Mouse (Mus musculus) kidney, adult 2 months (tissue): ENCODE data around the gene Rap1gap2. TPM values are rescaled to one million over a fixed set of nuclear protein-coding genes. Genes with fewer than 3 reads are reported as not detected.

Experiments used
- DNase-seq: peaks from one replicate; pipeline ENCODE4 v3.0.0; 2021
- H3K27ac ChIP-seq: fragments of 200-500 bp; 2 replicates; pipeline ENCODE4 v1.5.1; 2012; ENCODE audit warnings: low read depth, low read length, control low read depth, inconsistent platforms; ENCODE audit not compliant: insufficient read depth
- H3K27me3 ChIP-seq: fragments of 200-500 bp; replicated peaks from 2 replicates; pipeline ENCODE4 v1.6.1; 2012; ENCODE audit warnings: mild to moderate bottlenecking, moderate library complexity, low read length, inconsistent platforms; ENCODE audit not compliant: control insufficient read depth, insufficient read depth
- H3K36me3 ChIP-seq: fragments of 200-500 bp; 2 replicates; pipeline ENCODE4 v1.6.1; 2012; ENCODE audit warnings: mild to moderate bottlenecking, moderate library complexity, low read length, inconsistent platforms; ENCODE audit not compliant: control insufficient read depth, insufficient read depth
- H3K4me1 ChIP-seq: fragments of 200-500 bp; 2 replicates; pipeline ENCODE4 v1.6.1; 2011; ENCODE audit warnings: low read length; ENCODE audit not compliant: control insufficient read depth, insufficient read depth
- H3K4me3 ChIP-seq: fragments of 200-500 bp; 2 replicates; pipeline ENCODE4 v1.5.1; 2011; ENCODE audit warnings: mild to moderate bottlenecking, low read depth, low read length, control low read depth; ENCODE audit not compliant: insufficient read depth
- CTCF ChIP-seq: fragments of 200-500 bp; conservative IDR thresholded peaks from 2 replicates; pipeline ENCODE4 v1.5.1; 2011; ENCODE audit warnings: low read depth, mild to moderate bottlenecking, control low read depth, low read length, moderate library complexity, mixed read lengths; ENCODE audit not compliant: insufficient read depth, insufficient read length
- POLR2A ChIP-seq: fragments of 200-500 bp; IDR thresholded peaks from one replicate; pipeline ENCODE4 v1.6.1; 2011; ENCODE audit warnings: low read depth, low read length, control low read depth
- WGBS: fragments of 180-500 bp; shearing (Covaris S2); methylation state at CpG from one replicate; pipeline ENCODE4 v1.1.7; 2018; 5-methylcytosine and 5-hydroxymethylcytosine counted together
- polyA plus RNA-seq: library from polyadenylated mRNA; depleted of rRNA; stranded (reverse); fragments of >200 nt; gene quantifications from 2 replicates; pipeline ENCODE4 v1.2.3, GENCODE M21; 2012

Rap1gap2 gene
- polyA plus RNA-seq, 1 experiment = 24.9 TPM

DNA sequence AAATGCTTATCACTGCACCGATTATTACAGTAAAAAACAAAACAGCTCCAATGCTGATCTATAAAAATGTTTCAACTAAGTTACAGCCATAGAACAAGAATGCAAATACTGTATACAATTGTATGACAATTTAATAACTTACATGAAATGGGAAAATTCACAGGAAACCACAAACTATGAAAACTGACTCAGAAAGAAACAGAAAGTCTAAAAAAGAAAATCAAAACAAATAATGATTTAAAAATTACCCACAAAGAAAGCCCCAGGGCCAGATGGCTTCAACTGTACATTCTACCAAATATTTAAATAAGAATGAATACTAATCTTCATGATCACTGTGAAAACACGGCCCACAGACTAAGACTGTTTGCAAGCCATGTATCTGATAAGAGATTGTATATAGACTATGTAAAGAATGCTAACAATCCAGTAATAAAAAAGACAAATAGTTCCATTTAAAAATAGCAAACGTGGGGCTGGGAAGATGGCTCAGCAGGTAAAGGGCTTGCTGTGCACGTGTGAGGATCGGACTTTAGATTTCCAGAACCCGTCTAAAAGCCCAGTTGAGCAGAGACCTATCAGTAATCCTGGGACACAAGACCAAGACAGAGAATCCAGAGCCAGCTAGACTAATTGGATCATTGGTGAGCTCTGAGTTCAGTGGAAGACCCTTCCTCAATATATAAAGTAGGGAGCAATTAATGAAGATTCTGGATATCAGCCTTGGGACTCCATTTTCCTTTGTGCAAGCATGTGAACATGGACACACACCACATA, 167.4 kb downstream of the Rap1gap2 start:
- DNase-seq = no peak
- TF ChIP-seq POLR2A = no peak
- no peak for TF ChIP-seq CTCF
- no peaks in the 10 kb centered on the region for H3K36me3 ChIP-seq
- H3K27ac ChIP-seq = no peak overlapping the region
- peaks cover 3% of the 10 kb centered on the region; the same call in 1 of the 2 replicates for H3K4me1 ChIP-seq
- no peak overlapping the region for H3K4me3 ChIP-seq
- no peaks in the 10 kb centered on the region for H3K27me3 ChIP-seq
- 76% methylated on average over 6 of the region's 6 CpGs for WGBS

DNA sequence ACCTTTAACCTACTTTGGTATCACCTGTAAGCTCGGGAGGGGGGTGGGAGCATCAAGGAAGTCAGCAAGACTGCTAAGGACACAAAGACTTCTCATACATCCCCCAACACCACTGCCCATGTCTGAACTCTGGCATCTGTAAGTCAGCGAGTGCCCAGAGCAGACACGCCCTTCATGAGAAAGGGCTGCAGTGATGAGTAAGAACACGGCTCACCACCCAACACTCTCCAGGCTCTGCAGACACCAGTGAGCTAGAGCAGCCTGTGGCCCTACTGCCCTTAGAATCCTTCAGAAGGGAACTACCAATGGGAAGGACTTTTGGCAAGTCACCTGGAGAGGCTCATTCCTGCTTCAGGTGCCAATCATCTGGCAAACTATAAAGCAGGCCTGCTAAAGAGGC, 168.3 kb downstream of the Rap1gap2 start:
- 74% methylated on average over 4 of the region's 4 CpGs for WGBS

GRCm38 (mm10) chr11:74440112-74440511, 170.6 kb downstream of the Rap1gap2 start:
- TF ChIP-seq CTCF (no peak), POLR2A (no peak)
- Histone ChIP-seq H3K27ac (no peak overlapping the region), H3K36me3 (no peaks in the 10 kb centered on the region), H3K4me1 (no peaks in the 10 kb centered on the region; the same call in 1 of the 2 replicates), H3K27me3 (no peaks in the 10 kb centered on the region), H3K4me3 (no peak overlapping the region)
- 85% methylated on average over 8 of the region's 8 CpGs for WGBS
- DNase-seq = no peak

More for the DNA sequence above, 168.3 kb downstream of the Rap1gap2 start:
- no peak overlapping the region for H3K27ac ChIP-seq
- H3K27me3 ChIP-seq = no peaks in the 10 kb centered on the region
- H3K4me3 ChIP-seq = no peak overlapping the region
- TF ChIP-seq POLR2A = no peak
- no peak for TF ChIP-seq CTCF
- H3K4me1 ChIP-seq = peaks cover 3% of the 10 kb centered on the region; the same call in 1 of the 2 replicates
- no peaks in the 10 kb centered on the region for H3K36me3 ChIP-seq
- no peak for DNase-seq

DNA sequence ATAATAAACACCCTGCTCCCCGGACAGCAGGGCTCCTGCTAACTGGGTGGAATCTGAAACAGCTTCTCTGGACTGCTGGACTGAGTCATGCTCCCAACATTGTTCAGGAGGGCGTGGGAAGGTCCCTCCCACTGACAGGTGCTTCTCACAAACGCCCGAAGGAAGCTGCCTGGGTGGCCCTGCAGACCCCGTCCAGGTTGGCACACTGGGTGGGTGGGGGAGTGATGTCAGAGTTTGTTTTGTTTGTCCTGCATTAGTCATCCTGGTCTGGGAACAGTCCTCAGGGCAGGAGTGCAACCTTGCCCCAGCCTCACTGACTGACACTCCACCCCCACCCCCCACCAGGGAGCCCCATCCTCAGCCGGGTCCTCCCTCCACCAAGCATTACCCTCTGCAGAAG, 171.5 kb downstream of the Rap1gap2 start:
- Histone ChIP-seq H3K4me3 (no peak overlapping the region), H3K36me3 (no peaks in the 10 kb centered on the region), H3K27ac (no peak overlapping the region), H3K4me1 (no peaks in the 10 kb centered on the region; the same call in 1 of the 2 replicates), H3K27me3 (no peaks in the 10 kb centered on the region)
- TF ChIP-seq POLR2A = no peak
- no peak for TF ChIP-seq CTCF
- WGBS = 24% methylated on average over 6 of the region's 6 CpGs
- no peak for DNase-seq

- no peak for DNase-seq
- WGBS = 64% methylated on average over 4 of the region's 4 CpGs
- TF ChIP-seq POLR2A = no peak
- TF ChIP-seq CTCF = no peak
- Histone ChIP-seq H3K27ac (no peak overlapping the region), H3K27me3 (no peaks in the 10 kb centered on the region), H3K4me1 (no peaks in the 10 kb centered on the region; the same call in 1 of the 2 replicates), H3K4me3 (no peak overlapping the region), H3K36me3 (no peaks in the 10 kb centered on the region)
Measured at GRCm38 (mm10) chr11:74438249-74438648, 172.5 kb downstream of the Rap1gap2 start.

DNA sequence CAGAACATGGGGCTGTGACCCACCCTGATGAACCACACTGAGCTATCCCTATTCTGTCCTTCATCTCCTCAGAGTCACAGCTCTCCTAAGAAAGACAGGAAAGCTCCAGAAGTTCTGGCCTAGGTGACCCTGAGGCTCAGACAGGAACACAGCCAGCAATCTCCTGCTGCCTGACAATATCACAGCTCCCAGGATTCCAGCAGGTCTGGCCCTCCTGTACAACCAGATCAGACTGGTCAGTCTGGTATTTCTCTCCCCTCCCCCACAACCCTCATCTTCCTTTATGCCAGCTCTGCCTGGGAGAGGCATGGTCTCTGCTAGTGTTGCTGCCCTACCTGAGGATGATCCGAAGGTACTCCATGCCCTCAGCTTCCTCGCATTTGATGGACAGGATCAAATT, 175.3 kb downstream of the Rap1gap2 start:
- Histone ChIP-seq H3K4me3 (no peak overlapping the region), H3K27ac (peak overlapping the region; percentile 31; the same call in 1 of the 2 replicates), H3K4me1 (no peaks in the 10 kb centered on the region; the same call in 1 of the 2 replicates), H3K27me3 (no peaks in the 10 kb centered on the region), H3K36me3 (no peaks in the 10 kb centered on the region)
- 73% methylated on average over 2 of the region's 2 CpGs for WGBS
- peak; percentile 57 for DNase-seq
- TF ChIP-seq CTCF (no peak), POLR2A (no peak)

DNA sequence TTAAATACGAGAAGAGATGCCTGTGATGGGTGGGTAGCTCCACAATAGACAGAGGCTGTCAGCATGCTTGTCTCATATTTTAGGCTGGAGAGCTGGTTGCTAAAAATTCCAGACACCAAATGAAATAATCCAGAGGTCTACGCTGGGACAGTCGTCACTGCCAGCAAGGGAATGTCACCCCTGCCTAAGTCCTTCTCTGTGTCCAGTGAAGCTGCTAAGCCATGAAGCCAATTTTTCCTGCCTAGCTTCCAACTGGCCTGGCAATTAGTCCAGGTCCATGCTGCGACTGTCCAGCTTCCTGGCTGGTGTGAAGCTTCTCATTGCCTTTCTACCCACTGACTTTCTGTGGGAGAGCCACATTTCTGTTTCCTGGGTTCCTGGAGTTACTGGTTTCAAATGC, 177.7 kb downstream of the Rap1gap2 start:
- 82% methylated on average over 4 of the region's 4 CpGs for WGBS
- no peak for DNase-seq
- Histone ChIP-seq H3K36me3 (no peaks in the 10 kb centered on the region), H3K4me1 (no peaks in the 10 kb centered on the region), H3K27ac (no peak overlapping the region), H3K4me3 (no peak overlapping the region), H3K27me3 (no peaks in the 10 kb centered on the region)
- no peak for TF ChIP-seq POLR2A
- no peak for TF ChIP-seq CTCF
